Mouse (Mus musculus): ENCODE measurements around the gene Maip1.

Maip1 gene

GRCm38 (mm10) chr1:57406187-57407151 lies at the start of gene Maip1, which contains the start of gene Tyw5:
TSS of gene Maip1 (plus strand) at chr1:57406328.
TSS of gene Tyw5 (minus strand) at chr1:57407101.
- DNase-seq (ENCODE audit: low read depth, low spot score), result peak; percentile 73

- DNase-seq (ENCODE audit: low read depth, low spot score), result no peak
These were observed 47.6 kb upstream of the Maip1 start for GRCm38 (mm10) chr1:57358546-57358945.

- no peak for DNase-seq (ENCODE audit: low read depth, low spot score)
These were observed 38.7 kb upstream of the Maip1 start for GRCm38 (mm10) chr1:57367446-57367845.

DNA sequence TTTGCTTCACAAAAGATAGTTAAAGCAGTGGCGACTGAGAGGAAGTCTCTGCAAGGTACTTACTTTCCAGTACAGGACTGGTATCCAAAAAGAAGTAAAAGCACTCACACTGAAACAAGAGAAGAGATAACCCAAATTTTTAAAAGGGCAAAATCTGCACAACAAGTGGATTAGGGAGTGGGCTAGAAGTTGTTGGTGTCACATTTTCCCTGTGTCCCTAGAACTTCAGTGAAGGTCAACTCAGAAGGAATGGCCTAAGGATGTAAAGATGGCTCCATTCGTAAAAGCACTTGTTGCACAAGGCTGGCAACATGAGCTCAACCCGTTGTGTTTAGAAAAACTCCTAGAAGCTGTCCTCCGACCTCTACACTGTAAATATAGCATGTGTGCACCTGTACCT lies 37.0 kb upstream of the Maip1 start:
- no peak for DNase-seq (ENCODE audit: low read depth, low spot score)

GRCm38 (mm10) chr1:57370451-57370850 lies 35.7 kb upstream of the Maip1 start:
- DNase-seq (ENCODE audit: low read depth, low spot score), result no peak

GRCm38 (mm10) chr1:57375276-57375675 lies 30.9 kb upstream of the Maip1 start:
- DNase-seq (ENCODE audit: low read depth, low spot score), result no peak

DNA sequence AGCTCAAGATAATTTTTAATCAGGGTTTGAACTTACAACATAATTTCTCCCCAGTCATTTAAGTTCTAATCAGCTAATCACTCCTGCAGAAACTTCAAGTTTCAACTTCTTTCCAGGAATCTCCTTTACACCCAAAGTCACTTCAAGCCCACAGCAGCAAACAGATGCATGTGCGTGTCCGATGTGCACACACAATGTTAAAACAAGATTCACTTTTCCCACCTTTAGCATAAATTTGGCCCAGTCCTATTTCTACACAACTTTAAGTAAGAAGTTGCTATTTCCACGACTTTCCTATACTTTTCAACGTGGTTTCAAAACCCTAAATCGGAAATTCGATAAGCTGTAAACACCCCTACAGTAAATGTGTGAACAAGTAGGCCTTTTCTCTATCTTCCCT lies 29.3 kb upstream of the Maip1 start:
- DNase-seq (ENCODE audit: low read depth, low spot score), result no peak

- peak; percentile 92 for DNase-seq (ENCODE audit: low read depth, low spot score)
These were observed 28.5 kb upstream of the Maip1 start, which contains the start of gene 1700066M21Rik for GRCm38 (mm10) chr1:57377376-57378341. TSS of gene 1700066M21Rik (plus strand) at chr1:57377620.

GRCm38 (mm10) chr1:57386519-57386918 lies 19.6 kb upstream of the Maip1 start:
- no peak for DNase-seq (ENCODE audit: low read depth, low spot score)

GRCm38 (mm10) chr1:57387876-57388275 lies 18.3 kb upstream of the Maip1 start:
- no peak for DNase-seq (ENCODE audit: low read depth, low spot score)

- no peak for DNase-seq (ENCODE audit: low read depth, low spot score)
These were observed 17.5 kb upstream of the Maip1 start for GRCm38 (mm10) chr1:57388402-57389155.

DNA sequence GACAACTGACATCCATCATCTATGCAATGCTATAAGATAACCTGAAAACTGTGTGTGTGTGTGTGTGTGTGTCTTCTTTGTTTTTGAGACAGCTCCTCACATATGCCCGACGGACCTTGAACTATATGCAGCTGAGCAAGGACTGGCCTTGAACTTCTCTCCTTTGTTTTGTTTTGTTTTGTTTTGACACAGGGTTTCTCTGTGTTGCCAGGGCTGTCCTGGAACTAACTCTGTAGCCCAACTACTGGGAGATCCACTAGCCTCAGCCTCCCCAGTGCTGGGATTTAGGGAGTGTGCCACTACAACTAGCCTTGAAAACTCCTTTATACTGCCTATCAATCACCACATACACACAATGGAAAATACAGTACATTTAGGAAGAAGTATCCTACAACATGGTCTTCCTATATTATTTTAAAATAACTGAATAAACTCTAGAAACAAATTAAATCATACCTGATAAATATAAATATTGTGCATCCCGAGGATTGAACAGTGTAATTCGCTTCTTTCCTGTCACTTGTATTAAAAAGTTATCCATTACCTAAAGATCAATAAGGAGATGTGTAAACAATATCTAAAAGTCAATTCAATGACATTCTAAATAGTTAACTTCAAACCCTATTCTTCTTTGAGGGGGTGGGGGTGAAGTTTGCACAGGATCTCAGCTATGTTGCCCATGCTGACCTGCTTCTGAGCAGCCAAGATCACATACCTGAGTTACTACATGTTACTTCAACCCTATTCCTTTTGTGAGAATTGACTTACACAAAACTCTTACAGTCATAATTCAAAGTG lies 14.9 kb upstream of the Maip1 start:
- no peak for DNase-seq (ENCODE audit: low read depth, low spot score)

DNA sequence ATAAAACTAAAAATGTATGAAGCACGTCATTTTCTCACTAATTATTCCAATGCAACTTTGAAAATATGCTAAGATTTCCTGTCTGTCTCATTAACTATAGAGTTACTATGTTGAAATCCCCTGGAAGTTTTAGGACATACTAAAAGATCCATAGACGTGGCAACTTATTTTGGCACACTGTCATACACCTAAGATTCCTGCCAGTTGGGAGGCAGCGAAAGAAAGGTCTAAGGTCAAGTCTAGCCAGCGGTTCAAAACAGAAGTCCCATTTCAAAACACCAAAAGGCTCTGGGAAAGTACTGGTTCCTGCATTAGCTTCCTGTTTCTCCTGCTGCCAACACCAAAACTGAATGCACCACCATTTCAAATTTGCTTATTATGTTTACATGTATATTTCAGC lies 13.7 kb upstream of the Maip1 start:
- DNase-seq (ENCODE audit: low read depth, low spot score), result no peak

DNA sequence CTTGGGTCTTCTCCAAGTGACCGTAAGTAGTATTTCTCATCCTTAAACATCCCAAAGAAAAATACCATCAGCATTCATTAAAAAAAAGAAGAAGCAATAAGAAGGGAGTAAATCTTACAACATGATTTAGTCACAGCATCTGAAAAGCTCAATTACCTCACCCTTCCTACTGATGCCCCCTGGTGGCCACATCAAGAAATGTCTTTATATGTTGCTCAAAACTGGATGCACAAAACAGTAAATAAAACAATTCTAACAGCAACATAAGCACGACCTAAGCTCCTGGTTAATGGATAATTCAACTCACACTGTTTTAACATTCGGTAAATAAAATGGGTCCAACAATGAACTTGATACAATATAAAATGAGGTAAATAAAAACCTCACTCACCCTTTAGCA lies 12.1 kb upstream of the Maip1 start:
- no peak for DNase-seq (ENCODE audit: low read depth, low spot score)

- no peak for DNase-seq (ENCODE audit: low read depth, low spot score)
These were observed 5.8 kb upstream of the Maip1 start for GRCm38 (mm10) chr1:57400321-57400720.

- no peak for DNase-seq (ENCODE audit: low read depth, low spot score)
These were observed 5.3 kb upstream of the Maip1 start for GRCm38 (mm10) chr1:57400877-57401276.

- no peak for DNase-seq (ENCODE audit: low read depth, low spot score)
These were observed 4.0 kb upstream of the Maip1 start for GRCm38 (mm10) chr1:57402116-57402515.

- no peak for DNase-seq (ENCODE audit: low read depth, low spot score)
These were observed 2.9 kb downstream of the Maip1 start for GRCm38 (mm10) chr1:57408994-57409393.

DNA sequence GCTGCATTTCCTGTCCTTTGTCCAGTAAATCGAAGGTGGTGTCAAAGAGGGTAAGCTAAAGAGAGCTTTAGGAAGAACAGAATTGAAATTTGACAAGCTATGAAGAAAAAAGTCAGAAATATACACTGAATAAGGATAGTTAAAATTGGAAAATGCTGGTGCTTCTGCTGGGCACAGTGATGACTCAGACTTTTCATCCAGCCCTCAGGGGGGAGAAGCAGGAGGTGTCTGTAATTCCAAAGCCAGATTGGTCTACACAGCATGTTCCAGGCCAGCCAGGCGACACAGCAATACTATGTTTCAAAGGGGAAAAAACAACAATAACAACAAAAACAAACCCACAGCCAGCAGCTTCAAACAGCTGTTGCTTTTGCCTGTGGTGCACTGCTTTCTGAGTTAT lies 7.3 kb downstream of the Maip1 start:
- DNase-seq (ENCODE audit: low read depth, low spot score), result no peak

DNA sequence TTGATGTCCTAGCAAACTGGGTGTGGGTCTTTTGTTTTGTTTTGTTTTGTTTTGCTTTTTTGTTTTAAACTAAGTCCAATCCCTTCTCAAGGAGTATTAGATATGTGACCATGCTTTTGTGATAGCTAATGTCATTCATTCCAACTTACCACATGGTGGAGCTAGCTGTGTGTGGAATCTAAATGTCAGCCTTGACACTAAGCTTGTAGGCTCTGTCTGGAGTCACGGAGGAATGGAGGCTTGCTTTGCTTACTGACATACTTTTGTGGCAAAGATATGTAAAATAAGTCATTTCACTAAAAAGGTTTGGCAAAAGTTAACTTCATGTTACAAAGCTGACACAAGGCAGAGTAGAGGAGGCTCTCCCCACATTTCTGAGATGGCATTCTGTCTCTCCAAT lies 17.6 kb downstream of the Maip1 start:
- no peak for DNase-seq (ENCODE audit: low read depth, low spot score)
